Mouse (Mus musculus) CH12.LX (cell line): ENCODE results near the gene Mpzl1. TPM values are rescaled to one million over a fixed set of nuclear protein-coding genes. Genes with fewer than 3 reads are reported as not detected.
"Not testable (repeated sequence)": the region's sequence is repeated elsewhere in the genome, so short reads cannot be mapped to it uniquely, and the experiment has no call there.

Experiments
- DNase-seq: peaks from one replicate; pipeline ENCODE4 v3.0.0-alpha.2; 2013; ENCODE audit errors: extremely low read depth
- H3K27ac ChIP-seq: 2 replicates; pipeline ENCODE4 v1.5.1; 2012; ENCODE audit warnings: low read depth, mild to moderate bottlenecking, control low read depth, moderate library complexity; ENCODE audit not compliant: insufficient read depth
- H3K27me3 ChIP-seq: replicated peaks from 2 replicates; pipeline ENCODE3; 2012; ENCODE audit warnings: inconsistent platforms
- H3K36me3 ChIP-seq, 2 experiments: replicated peaks in 1 of 2; 2 replicates each; pipeline versions ENCODE3 to v1.6.1; 2012; ENCODE audit warnings: inconsistent platforms in 1 of 2, low read length in 1 of 2, mild to moderate bottlenecking in 1 of 2, mixed read lengths in 1 of 2, moderate library complexity in 1 of 2; ENCODE audit not compliant: control insufficient read depth in 1 of 2, insufficient read depth in 1 of 2
- H3K4me1 ChIP-seq, 2 experiments: 2 replicates each; pipeline ENCODE4 v1.6.1; 2012; ENCODE audit warnings: inconsistent platforms in 1 of 2, moderate library complexity in 1 of 2; ENCODE audit not compliant: insufficient read depth in 2 of 2, control insufficient read depth in 1 of 2
- H3K4me2 ChIP-seq: 2 replicates; pipeline ENCODE4 v1.6.1; 2012; ENCODE audit warnings: low read depth, mild to moderate bottlenecking, control low read depth; ENCODE audit not compliant: poor library complexity, insufficient read depth, severe bottlenecking
- H3K4me3 ChIP-seq, 3 experiments: fragments of 150-350 bp in 1 of 3; sonication (generic) in 1 of 3; replicated peaks in 1 of 3; 2 replicates each; pipeline versions ENCODE3 to v1.5.1; 2011 to 2012; ENCODE audit warnings: low read depth in 2 of 3, low read length in 2 of 3, mild to moderate bottlenecking in 2 of 3, moderate library complexity in 2 of 3, control low read depth in 1 of 3, improper control_type of control experiment in 1 of 3, inconsistent platforms in 1 of 3, mixed read lengths in 1 of 3; ENCODE audit not compliant: poor library complexity in 1 of 3
- H3K79me2 ChIP-seq: replicated peaks from 2 replicates; pipeline ENCODE4 v1.6.1; 2012; ENCODE audit warnings: mild to moderate bottlenecking, moderate library complexity; ENCODE audit not compliant: control insufficient read depth, poor library complexity, insufficient read depth, severe bottlenecking; ENCODE audit errors: extremely low read depth
- H3K9ac ChIP-seq: 2 replicates; pipeline ENCODE4 v1.6.1; 2012; ENCODE audit warnings: low read depth, mild to moderate bottlenecking, control low read depth, moderate library complexity; ENCODE audit not compliant: insufficient read depth
- H3K9me3 ChIP-seq: replicated peaks from 2 replicates; pipeline ENCODE3; 2012; ENCODE audit warnings: low read length, inconsistent platforms, mixed read lengths
- CTCF ChIP-seq, 2 experiments: IDR thresholded peaks in 1 of 2; conservative IDR thresholded peaks in 1 of 2; 2 replicates each; pipeline ENCODE4 v1.5.1; 2011 to 2012; ENCODE audit warnings: low read depth in 2 of 2, low read length in 2 of 2, improper control_type of control experiment in 1 of 2, inconsistent platforms in 1 of 2, mild to moderate bottlenecking in 1 of 2, moderate library complexity in 1 of 2
- EP300 ChIP-seq: IDR thresholded peaks from 2 replicates; pipeline ENCODE4 v1.6.1; 2011; ENCODE audit warnings: low read length, improper control_type of control experiment
- ETS1 ChIP-seq: conservative IDR thresholded peaks from 2 replicates; pipeline ENCODE4 v1.6.1; 2012; ENCODE audit warnings: low read depth, mild to moderate bottlenecking, inconsistent platforms, low read length, improper control_type of control experiment, moderate library complexity
- IRF4 ChIP-seq: IDR thresholded peaks from 2 replicates; pipeline ENCODE4 v1.6.1; 2014; ENCODE audit warnings: low read depth, mild to moderate bottlenecking, inconsistent platforms, low read length, improper control_type of control experiment
- JUND ChIP-seq: conservative IDR thresholded peaks from 2 replicates; pipeline ENCODE4 v1.6.1; 2011; ENCODE audit warnings: low read depth, low read length, improper control_type of control experiment
- KAT2A ChIP-seq: IDR thresholded peaks from 2 replicates; pipeline ENCODE4 v1.6.1; 2012; ENCODE audit warnings: low read length, improper control_type of control experiment, inconsistent platforms; ENCODE audit not compliant: insufficient replicate concordance
- MAFK ChIP-seq: IDR thresholded peaks from 2 replicates; pipeline ENCODE4 v1.6.1; 2011; ENCODE audit warnings: low read length, improper control_type of control experiment; ENCODE audit not compliant: insufficient replicate concordance
- MAX ChIP-seq: IDR thresholded peaks from 2 replicates; pipeline ENCODE4 v1.6.1; 2011; ENCODE audit warnings: low read length, improper control_type of control experiment
- MAZ ChIP-seq: IDR thresholded peaks from 2 replicates; pipeline ENCODE4 v1.6.1; 2012; ENCODE audit warnings: low read depth, mild to moderate bottlenecking, inconsistent platforms, low read length, improper control_type of control experiment, moderate library complexity
- MXI1 ChIP-seq: IDR thresholded peaks from 2 replicates; pipeline ENCODE4 v1.6.1; 2011; ENCODE audit warnings: mild to moderate bottlenecking, low read depth, low read length, improper control_type of control experiment
- NELFE ChIP-seq: IDR thresholded peaks from 2 replicates; pipeline ENCODE4 v1.6.1; 2011; ENCODE audit warnings: low read depth, low read length, improper control_type of control experiment
- RAD21 ChIP-seq: IDR thresholded peaks from 2 replicates; pipeline ENCODE4 v1.6.1; 2011; ENCODE audit warnings: low read depth, mild to moderate bottlenecking, low read length, improper control_type of control experiment, moderate library complexity
- SMC3 ChIP-seq: IDR thresholded peaks from 2 replicates; pipeline ENCODE4 v1.6.1; 2011; ENCODE audit warnings: low read depth, low read length, improper control_type of control experiment
- TCF12 ChIP-seq: IDR thresholded peaks from 2 replicates; pipeline ENCODE4 v1.6.1; 2014; ENCODE audit warnings: low read depth, mild to moderate bottlenecking, inconsistent platforms, low read length, improper control_type of control experiment
- USF1 ChIP-seq: IDR thresholded peaks from 2 replicates; pipeline ENCODE4 v1.6.1; 2014; ENCODE audit warnings: low read depth, mild to moderate bottlenecking, inconsistent platforms, low read length, improper control_type of control experiment
- ZNF384 ChIP-seq: IDR thresholded peaks from 2 replicates; pipeline ENCODE4 v1.6.1; 2012; ENCODE audit warnings: low read depth, low read length, improper control_type of control experiment, inconsistent platforms
- dilution Hi-C: fragments of 300-500 bp; cut with MboI; formaldehyde crosslinking; loops from 2 replicates; pipeline ENCODE4 v1.14.3; 2020; ENCODE audit warnings: low sequenced_read_pairs; ENCODE audit not compliant: extremely low pct_unique_long_range_greater_than_20kb, extremely low pct_ligation_motif_present
- in situ Hi-C: fragments of 300-500 bp; cut with MboI; formaldehyde crosslinking; loops from 3 replicates; pipeline ENCODE4 v1.14.3; 2019; ENCODE audit warnings: low sequenced_read_pairs, low pct_ligation_motif_present, low pct_unique_long_range_greater_than_20kb, mixed read lengths
- polyA plus RNA-seq: library from polyadenylated mRNA; unstranded; fragments of >175 nt; gene quantifications from 2 replicates; pipeline ENCODE4 v1.2.1, GENCODE M21; 2012; ENCODE audit warnings: low read depth; ENCODE audit not compliant: insufficient read length
- total RNA-seq, 2 experiments: library from RNA; depleted of rRNA; stranded (reverse); fragments of 300-350 nt in 1 of 2; fragments of >200 nt in 1 of 2; gene quantifications; 2 replicates each; pipeline ENCODE4 v1.2.3; 2012 to 2014

Mpzl1 gene
- total and polyA plus RNA-seq, 3 experiments, result 2.8 to 6.7 (median 6.5) TPM

DNA sequence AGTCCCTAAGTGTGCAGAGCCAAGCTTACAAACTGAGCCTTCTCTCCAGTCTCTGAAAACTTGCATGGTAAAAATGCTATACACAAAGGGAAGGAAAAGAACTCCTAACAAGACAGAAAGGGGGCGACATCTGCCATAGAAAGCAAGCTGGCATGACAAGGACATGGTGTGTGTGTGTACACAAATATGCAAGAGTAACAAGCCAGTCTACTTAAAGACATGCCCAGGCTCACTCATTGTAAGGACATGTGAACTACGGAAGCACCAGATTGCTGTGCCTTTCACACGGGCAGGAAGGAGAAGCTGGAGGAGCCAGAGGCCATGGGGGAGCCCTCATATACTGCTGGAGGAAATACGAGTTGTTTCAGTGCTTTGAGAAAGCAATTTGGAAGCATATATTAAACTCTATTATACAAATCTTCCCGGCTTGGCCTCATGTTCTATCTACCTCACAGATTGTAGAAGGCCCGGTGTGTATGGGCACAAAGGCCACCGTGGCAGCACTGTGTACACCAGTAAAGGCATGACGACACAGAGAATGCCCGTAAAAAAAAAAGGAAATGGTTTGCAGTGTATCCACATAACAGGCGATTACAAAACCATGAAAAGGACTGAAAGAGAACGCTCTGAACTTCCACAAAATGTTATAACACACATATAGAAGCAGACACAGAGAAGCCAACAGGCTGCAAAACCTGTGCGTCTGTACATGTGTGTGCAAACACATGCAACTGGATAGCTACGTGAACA lies 46.9 kb upstream of the Mpzl1 start:
- Histone ChIP-seq H3K27ac (no peak overlapping the region), H3K4me3 (no peak overlapping the region), H3K9ac (no peak overlapping the region), H3K79me2 (no peaks in the 10 kb centered on the region; the same call in 1 of the 2 replicates), H3K4me2 (no peak overlapping the region), H3K9me3 (no peaks in the 10 kb centered on the region), H3K27me3 (no peaks in the 10 kb centered on the region), H3K36me3 (peaks cover 9 to 94% of the 10 kb centered on the region in 2 experiments), H3K4me1 (peaks cover 0 to 16% of the 10 kb centered on the region in 2 experiments; a peak in 2 of 4 replicates)
- TF ChIP-seq CTCF (conservative IDR thresholded peaks at IDR 0.05 in 1 of 2, IDR thresholded peaks at IDR 0.05 in 1 of 2; ENCODE audit: low read depth in 2 of 2, low read length in 2 of 2) (peak in 1 of 2 experiments; percentile 67; a peak in 2 of 4 replicates), MAFK (no peak), RAD21 (peak; percentile 61), NELFE (no peak), SMC3 (peak; percentile 76)
- dilution Hi-C loops, result no loop called here
- in situ Hi-C loops, result no loop called here
- DNase-seq, result no peak

DNA sequence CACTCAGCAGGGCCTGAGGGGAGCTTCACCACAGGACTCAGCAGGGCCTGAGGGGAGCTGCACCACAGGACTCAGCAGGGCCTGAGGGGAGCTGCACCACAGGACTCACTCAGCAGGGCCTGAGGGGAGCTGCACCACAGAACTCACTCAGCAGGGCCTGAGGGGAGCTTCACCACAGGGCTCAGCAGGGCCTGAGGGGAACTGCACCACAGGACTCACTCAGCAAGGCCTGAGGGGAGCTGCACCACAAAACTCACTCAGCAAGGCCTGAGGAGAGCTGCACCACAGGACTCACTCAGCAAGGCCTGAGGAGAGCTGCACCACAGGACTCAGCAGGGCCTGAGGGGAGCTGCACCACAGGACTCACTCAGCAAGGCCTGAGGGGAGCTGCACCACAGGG lies 45.7 kb upstream of the Mpzl1 start:
- dilution Hi-C loops, H3K27ac ChIP-seq, H3K4me2 ChIP-seq, DNase-seq, H3K9ac ChIP-seq, H3K27me3 ChIP-seq, H3K79me2 ChIP-seq, H3K9me3 ChIP-seq, in situ Hi-C loops, H3K4me3 ChIP-seq: not testable (repeated sequence)
- Histone ChIP-seq H3K36me3 (peaks cover 9 to 95% of the 10 kb centered on the region in 2 experiments), H3K4me1 (peaks cover 0 to 19% of the 10 kb centered on the region in 2 experiments; a peak in 2 of 4 replicates)

DNA sequence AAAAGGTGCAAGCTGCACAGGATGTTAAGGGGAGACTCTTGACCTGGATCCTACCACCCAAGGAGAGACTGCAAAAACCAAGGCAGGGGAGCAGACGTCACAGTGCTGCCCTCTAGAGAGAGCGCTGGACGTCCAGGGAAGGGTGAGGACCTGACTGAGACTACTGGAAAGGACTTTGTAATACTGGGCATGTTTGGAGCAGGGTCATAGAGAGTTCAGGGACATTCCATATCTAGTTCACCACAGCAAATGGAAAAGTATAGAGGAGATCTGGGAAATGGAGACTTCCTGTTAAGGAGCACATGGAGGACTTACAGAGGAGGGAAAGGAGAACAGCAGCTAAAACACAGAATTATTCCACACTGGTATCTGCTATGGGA lies 45.3 kb upstream of the Mpzl1 start:
- H3K27ac ChIP-seq, result no peak overlapping the region

More for the DNA sequence above, 45.3 kb upstream of the Mpzl1 start:
- no peak overlapping the region for H3K4me3 ChIP-seq
- peaks cover 9 to 95% of the 10 kb centered on the region in 2 experiments for H3K36me3 ChIP-seq
- no peaks in the 10 kb centered on the region for H3K27me3 ChIP-seq
- no peak overlapping the region for H3K4me2 ChIP-seq
- DNase-seq, result no peak
- peaks cover 0 to 15% of the 10 kb centered on the region in 2 experiments; a peak in 2 of 4 replicates for H3K4me1 ChIP-seq
- dilution Hi-C loops (no loop called here), in situ Hi-C loops (no loop called here)
- TF ChIP-seq RAD21 (no peak), KAT2A (no peak), USF1 (no peak), JUND (no peak), TCF12 (no peak), MXI1 (no peak), MAX (no peak), ETS1 (no peak), MAZ (no peak), SMC3 (no peak), EP300 (no peak), ZNF384 (no peak), IRF4 (no peak)
- H3K79me2 ChIP-seq, result no peaks in the 10 kb centered on the region; the same call in 1 of the 2 replicates
- no peak overlapping the region for H3K9ac ChIP-seq
- no peaks in the 10 kb centered on the region for H3K9me3 ChIP-seq
